Mouse (Mus musculus) embryonic facial prominence, embryonic 11.5 days (tissue): ENCODE results near the gene Slc10a6. TPM values are rescaled to one million over a fixed set of nuclear protein-coding genes. Genes with fewer than 3 reads are reported as not detected.

ENCODE experiments used
- ATAC-seq: fragments of 200-750 bp; cut with Nextera tagmentation; replicated peaks from 2 replicates; pipeline ENCODE4 v1.8.0; 2017; ENCODE audit warnings: low read depth; ENCODE audit not compliant: insufficient number of reproducible peaks, low FRiP score, low TSS enrichment
- DNase-seq: peaks from one replicate; pipeline ENCODE4 v3.0.0-alpha.2; 2015; ENCODE audit warnings: low spot score
- H3K27ac ChIP-seq: fragments of 300-500 bp; sonication (generic); replicated peaks from 2 replicates; pipeline ENCODE4 v1.5.1; 2014; ENCODE audit warnings: mild to moderate bottlenecking, low read depth, low read length, control low read depth
- H3K27me3 ChIP-seq: fragments of 300-500 bp; sonication (generic); 2 replicates; pipeline ENCODE4 v1.6.1; 2014; ENCODE audit warnings: mild to moderate bottlenecking, low read length, moderate library complexity, mixed read lengths; ENCODE audit not compliant: control insufficient read depth, insufficient read depth
- H3K36me3 ChIP-seq: fragments of 300-500 bp; sonication (generic); replicated peaks from 2 replicates; pipeline ENCODE4 v1.6.1; 2014; ENCODE audit warnings: low read depth, mild to moderate bottlenecking, low read length, moderate library complexity, mixed read lengths; ENCODE audit not compliant: control insufficient read depth, insufficient read depth
- H3K4me1 ChIP-seq: fragments of 300-500 bp; sonication (generic); 2 replicates; pipeline ENCODE4 v1.6.1; 2014; ENCODE audit warnings: low read length, mixed read lengths; ENCODE audit not compliant: control insufficient read depth, insufficient read depth
- H3K4me2 ChIP-seq: fragments of 300-500 bp; sonication (generic); 2 replicates; pipeline ENCODE4 v1.6.1; 2014; ENCODE audit warnings: low read depth, mild to moderate bottlenecking, control low read depth, low read length, moderate library complexity
- H3K4me3 ChIP-seq: fragments of 300-500 bp; sonication (generic); 2 replicates; pipeline ENCODE4 v1.5.1; 2014; ENCODE audit warnings: low read depth, low read length, control low read depth
- H3K9ac ChIP-seq: fragments of 300-500 bp; sonication (generic); replicated peaks from 2 replicates; pipeline ENCODE4 v1.6.1; 2014; ENCODE audit warnings: mild to moderate bottlenecking, control low read depth, low read length
- H3K9me3 ChIP-seq: fragments of 300-500 bp; sonication (generic); replicated peaks from 2 replicates; pipeline ENCODE4 v1.6.1; 2016; ENCODE audit warnings: mild to moderate bottlenecking, low read length, inconsistent platforms, mixed read lengths; ENCODE audit not compliant: control insufficient read depth
- WGBS: fragments of 180-500 bp; shearing (Covaris S2); extraction: QIAGEN DNeasy Blood & Tissue Kit; methylation state at CpG from one replicate; pipeline ENCODE4 v1.1.7; 2014; 5-methylcytosine and 5-hydroxymethylcytosine counted together
- polyA plus RNA-seq: library from polyadenylated mRNA; unstranded; fragments of >200 nt; fragmentation: Nextera tagmentation; extraction: Ambion mirVana; gene quantifications from 2 replicates; pipeline ENCODE4 v1.2.1, GENCODE M21; 2014

Gene Slc10a6
- polyA plus RNA-seq, 1 experiment from 2014 or later = not detected

GRCm38 (mm10) chr5:103596467-103597146 is 32.6 kb downstream of the Slc10a6 start:
- H3K27me3 ChIP-seq = no peaks in the 10 kb centered on the region
- no peaks in the 10 kb centered on the region for H3K4me1 ChIP-seq
- no peak overlapping the region for H3K4me3 ChIP-seq
- no peak overlapping the region for H3K4me2 ChIP-seq
- H3K36me3 ChIP-seq = no peaks in the 10 kb centered on the region
- WGBS = 76% methylated on average over 14 of the region's 14 CpGs
- ATAC-seq (peak; percentile 74), DNase-seq (peak; percentile 57)
- H3K27ac ChIP-seq = no peak overlapping the region
- H3K9me3 ChIP-seq = no peaks in the 10 kb centered on the region
- no peak overlapping the region for H3K9ac ChIP-seq

DNA sequence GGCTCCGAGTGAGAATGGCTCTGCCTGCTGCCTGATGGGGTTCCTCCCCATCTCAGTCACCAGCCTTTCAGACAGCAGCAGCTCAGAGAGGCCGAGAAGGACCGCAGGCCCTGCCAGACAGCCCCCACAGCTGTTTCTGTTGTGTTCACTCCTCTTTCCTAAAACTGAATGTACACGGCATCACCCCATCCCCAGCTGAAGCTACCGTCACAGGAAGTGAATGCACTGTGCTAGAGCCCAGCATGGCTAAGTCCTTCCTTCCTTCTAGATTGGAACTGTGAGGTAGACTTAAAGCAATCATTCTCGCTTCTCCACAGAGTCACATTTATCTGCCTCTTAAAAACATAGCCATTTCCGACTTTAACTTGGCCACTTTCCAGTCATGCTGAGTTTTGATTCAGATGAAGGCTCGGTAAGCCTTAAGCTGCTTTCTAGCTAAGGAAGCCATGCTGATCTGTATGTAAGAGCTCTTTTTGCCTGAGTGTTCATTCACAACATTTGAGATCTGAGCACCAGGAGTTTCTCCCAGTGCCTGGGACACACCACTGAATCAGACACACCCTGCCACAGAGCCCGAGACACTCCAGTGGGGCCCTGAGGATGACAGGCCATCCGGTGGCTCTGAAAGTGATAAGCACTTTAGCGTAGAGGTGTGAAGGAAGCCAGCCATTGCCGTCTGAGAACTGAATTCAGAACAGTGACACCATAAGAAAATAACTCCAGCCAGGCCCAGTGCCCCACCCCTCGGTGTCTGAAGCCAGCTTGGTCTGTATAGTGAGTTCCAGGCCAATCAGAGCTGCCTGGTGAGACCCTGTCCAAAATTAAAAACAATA is 33.6 kb downstream of the Slc10a6 start:
- H3K9ac ChIP-seq = no peak overlapping the region
- no peaks in the 10 kb centered on the region for H3K36me3 ChIP-seq
- H3K4me1 ChIP-seq = no peaks in the 10 kb centered on the region

DNA sequence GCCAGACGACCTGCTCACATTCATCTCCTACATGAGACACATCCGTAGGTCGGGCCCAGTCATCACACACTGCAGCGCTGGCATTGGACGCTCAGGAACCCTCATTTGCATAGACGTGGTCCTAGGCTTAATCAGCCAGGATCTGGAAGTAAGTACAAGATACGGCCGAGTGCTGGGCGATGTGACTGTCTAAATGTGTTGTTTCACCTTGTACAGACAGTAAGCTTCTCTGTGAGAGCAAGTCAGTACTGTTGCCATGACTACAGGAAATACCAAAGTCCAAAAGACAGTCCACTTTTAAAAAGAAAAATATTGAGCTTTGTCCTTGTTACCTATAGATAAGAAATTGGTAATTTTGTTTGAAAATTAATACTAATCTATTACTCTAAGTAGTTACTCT is 35.6 kb downstream of the Slc10a6 start:
- H3K27me3 ChIP-seq = no peaks in the 10 kb centered on the region
- 87% methylated on average over 9 of the region's 9 CpGs for WGBS
- H3K36me3 ChIP-seq = no peaks in the 10 kb centered on the region
- no peak overlapping the region for H3K9ac ChIP-seq
- no peak overlapping the region for H3K4me2 ChIP-seq
- DNase-seq = no peak
- H3K27ac ChIP-seq = no peak overlapping the region
- H3K4me1 ChIP-seq = no peaks in the 10 kb centered on the region
- H3K9me3 ChIP-seq = no peaks in the 10 kb centered on the region
- no peak overlapping the region for H3K4me3 ChIP-seq
- ATAC-seq = no peak

More for the DNA sequence above, 33.6 kb downstream of the Slc10a6 start:
- Histone ChIP-seq H3K9me3 (no peaks in the 10 kb centered on the region), H3K4me2 (no peak overlapping the region), H3K27ac (no peak overlapping the region), H3K4me3 (no peak overlapping the region), H3K27me3 (no peaks in the 10 kb centered on the region)
- ATAC-seq (no peak), DNase-seq (no peak)
- 84% methylated on average over 13 of the region's 13 CpGs for WGBS

DNA sequence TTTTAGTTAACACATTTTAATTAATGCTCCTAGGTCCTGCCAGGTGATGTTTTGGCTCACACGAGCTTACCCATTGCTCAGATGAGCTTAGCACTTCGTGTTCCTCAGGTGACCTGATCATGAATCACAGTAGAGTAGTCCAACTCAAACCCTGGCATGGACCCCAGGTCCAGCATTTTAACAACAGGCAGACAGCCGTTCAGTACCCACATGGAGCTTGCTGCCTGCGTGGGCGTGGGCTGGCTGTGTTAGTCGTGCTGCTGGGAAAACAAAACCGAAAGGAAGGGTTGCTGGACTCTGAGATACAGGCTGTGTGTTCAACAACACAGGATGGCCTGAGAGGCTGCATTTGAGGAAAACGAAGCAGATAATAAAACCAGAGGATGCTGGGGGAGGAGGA is 36.5 kb downstream of the Slc10a6 start:
- Histone ChIP-seq H3K9ac (no peak overlapping the region), H3K4me2 (no peak overlapping the region), H3K27ac (no peak overlapping the region), H3K4me3 (no peak overlapping the region), H3K27me3 (no peaks in the 10 kb centered on the region), H3K4me1 (no peaks in the 10 kb centered on the region), H3K36me3 (no peaks in the 10 kb centered on the region), H3K9me3 (no peaks in the 10 kb centered on the region)
- WGBS = 86% methylated on average over 8 of the region's 8 CpGs
- ATAC-seq = no peak
- no peak for DNase-seq

- Histone ChIP-seq H3K36me3 (no peaks in the 10 kb centered on the region), H3K4me3 (no peak overlapping the region), H3K9me3 (no peaks in the 10 kb centered on the region), H3K4me1 (no peaks in the 10 kb centered on the region), H3K9ac (no peak overlapping the region), H3K4me2 (no peak overlapping the region), H3K27ac (no peak overlapping the region), H3K27me3 (no peaks in the 10 kb centered on the region)
- 79% methylated on average over 7 of the region's 7 CpGs for WGBS
- ATAC-seq (no peak), DNase-seq (no peak)
Measured at GRCm38 (mm10) chr5:103591846-103592245, 37.4 kb downstream of the Slc10a6 start.

DNA sequence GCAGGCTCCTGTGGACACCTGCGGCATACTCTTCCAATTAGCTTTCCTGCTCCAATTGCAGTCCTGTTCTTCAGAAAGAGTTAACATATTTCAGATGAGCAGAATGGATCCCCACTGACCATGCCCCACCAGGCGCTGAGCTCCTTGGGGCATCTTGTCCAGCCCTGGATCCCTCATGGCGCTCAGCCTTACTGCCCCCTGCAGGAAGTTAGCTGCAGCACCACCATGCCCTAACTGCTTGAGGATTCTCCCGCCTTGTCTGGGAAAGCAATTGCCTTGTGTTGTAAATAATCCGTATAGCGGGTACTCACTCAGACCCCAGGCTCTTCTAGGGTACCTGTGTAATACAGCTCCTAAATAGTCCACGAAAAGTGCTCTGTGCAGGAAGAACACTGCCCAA is 42.0 kb downstream of the Slc10a6 start:
- no peak overlapping the region for H3K9ac ChIP-seq
- H3K4me1 ChIP-seq = no peaks in the 10 kb centered on the region
- H3K27ac ChIP-seq = no peak overlapping the region
- no peak overlapping the region for H3K4me2 ChIP-seq
- no peak for ATAC-seq
- 80% methylated on average over 7 of the region's 7 CpGs for WGBS
- no peak overlapping the region for H3K4me3 ChIP-seq
- DNase-seq = peak; percentile 33
- no peaks in the 10 kb centered on the region for H3K36me3 ChIP-seq
- H3K9me3 ChIP-seq = no peaks in the 10 kb centered on the region
- no peaks in the 10 kb centered on the region for H3K27me3 ChIP-seq

- Histone ChIP-seq H3K9me3 (no peaks in the 10 kb centered on the region), H3K36me3 (no peaks in the 10 kb centered on the region), H3K4me2 (no peak overlapping the region), H3K27me3 (no peaks in the 10 kb centered on the region), H3K4me1 (no peaks in the 10 kb centered on the region), H3K27ac (no peak overlapping the region), H3K9ac (no peak overlapping the region), H3K4me3 (no peak overlapping the region)
- ATAC-seq = no peak
- 80% methylated on average over 11 of the region's 11 CpGs for WGBS
- no peak for DNase-seq
Measured at GRCm38 (mm10) chr5:103579680-103580420, 49.4 kb downstream of the Slc10a6 start.
